7 mouse cellular contexts compared by ENCODE assay signal in the genomic region with DNA sequence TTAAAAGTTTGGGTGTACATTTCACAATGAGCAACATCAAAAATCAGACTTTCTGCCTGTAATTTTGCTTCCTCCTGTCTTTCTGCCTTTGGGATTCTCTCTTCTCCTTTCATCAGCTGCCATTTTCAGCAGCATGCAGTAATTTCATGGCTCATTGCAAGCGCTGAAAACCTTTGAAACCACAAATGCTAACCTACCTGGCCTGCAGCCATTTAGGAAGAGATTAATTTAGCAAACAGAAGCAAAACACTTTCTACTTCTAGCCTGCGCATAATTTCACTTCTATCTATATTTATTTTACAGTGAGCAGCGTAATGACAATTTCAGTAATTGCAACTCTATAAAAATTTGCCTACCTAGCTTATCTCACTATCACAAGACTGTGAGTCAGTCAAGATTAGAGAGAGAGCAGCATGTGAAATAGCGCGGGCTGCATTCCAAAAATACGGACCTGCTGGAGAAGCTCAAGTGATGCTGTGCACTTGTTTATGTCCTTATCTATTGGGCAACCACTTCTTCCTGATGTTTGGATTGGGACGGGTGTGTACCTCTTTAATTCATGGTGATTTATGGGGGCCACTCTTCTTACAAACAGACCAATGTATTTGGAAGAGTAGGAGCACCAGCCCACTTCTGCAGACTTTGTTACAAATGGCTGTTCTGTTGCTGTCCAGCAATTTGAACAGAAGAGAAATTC.
DNase-seq lines count a peak whose midpoint lies in the region; ATAC-seq lines count a peak whose summit lies in the region.

No protein-coding gene starts in this region.

- H3K9ac ChIP-seq in neural tube, embryonic 14.5 days (replicated peaks; ENCODE audit: low read depth, low read length), result no peak overlapping the region

- peak; percentile 65; the same call in 1 of the 2 replicates for ATAC-seq in neural tube, embryonic 14.5 days (ENCODE audit: low read depth)

- intact Hi-C loops in left cerebral cortex, postnatal 4 days (cut with DNase I), result no loop called here
- intact Hi-C loops in heart, postnatal 10 days (cut with DNase I), result loop anchor here (5.0 kb wide), 1 partner anchor 606 kb away; no protein-coding TSS in a partner anchor

- peak; percentile 79 for DNase-seq in left cerebral cortex, postnatal 4 days
- no peak for DNase-seq in left cerebral cortex, adult 9 months (ENCODE audit: low spot score in 2 of 2)
- peak; percentile 61 for DNase-seq in cerebellum, adult 8-10 months
- peak; percentile 36 to 40 for DNase-seq in heart, postnatal 10 days
- DNase-seq in natural killer cell, adult 2 months (ENCODE audit: low spot score in 2 of 2), result no peak
- no peak for DNase-seq in thymus, postnatal 4 days

- no peaks in the 10 kb centered on the region for H3K36me3 ChIP-seq in neural tube, embryonic 14.5 days (ENCODE audit: control insufficient read depth, insufficient read depth, low read length)

- no peak overlapping the region for H3K27ac ChIP-seq in neural tube, embryonic 14.5 days (ENCODE audit: low read depth, low read length)

- H3K9me3 ChIP-seq in neural tube, embryonic 14.5 days (ENCODE audit: control insufficient read depth, low read length), result no peaks in the 10 kb centered on the region

- no peaks in the 10 kb centered on the region for H3K27me3 ChIP-seq in neural tube, embryonic 14.5 days (ENCODE audit: control insufficient read depth, insufficient read depth, low read length)

- H3K4me2 ChIP-seq in neural tube, embryonic 14.5 days (ENCODE audit: low read depth, low read length), result no peak overlapping the region

- WGBS in neural tube, embryonic 14.5 days, result 40% methylated on average over 7 of the region's 7 CpGs

- H3K4me1 ChIP-seq in neural tube, embryonic 14.5 days (ENCODE audit: control insufficient read depth, insufficient read depth, low read length), result no peaks in the 10 kb centered on the region

- no peak overlapping the region for H3K4me3 ChIP-seq in neural tube, embryonic 14.5 days (ENCODE audit: low read depth, low read length)

Comparison
In these comparisons a context has a peak if more than half of its experiments do, and no peak if none do; other contexts are left out.
1. DNase-seq: peak in left cerebral cortex, postnatal 4 days (single experiment), cerebellum, adult 8-10 months (single experiment) and heart, postnatal 10 days (2 of 2); none in left cerebral cortex, adult 9 months (0 of 2), natural killer cell, adult 2 months (0 of 2) and thymus, postnatal 4 days (single experiment).